Mouse (Mus musculus): ENCODE results near the gene Gnb5.
A peak's percentile ranks its signal among the peaks of the same experiment; 100 is the strongest.

The Gnb5 gene

DNA sequence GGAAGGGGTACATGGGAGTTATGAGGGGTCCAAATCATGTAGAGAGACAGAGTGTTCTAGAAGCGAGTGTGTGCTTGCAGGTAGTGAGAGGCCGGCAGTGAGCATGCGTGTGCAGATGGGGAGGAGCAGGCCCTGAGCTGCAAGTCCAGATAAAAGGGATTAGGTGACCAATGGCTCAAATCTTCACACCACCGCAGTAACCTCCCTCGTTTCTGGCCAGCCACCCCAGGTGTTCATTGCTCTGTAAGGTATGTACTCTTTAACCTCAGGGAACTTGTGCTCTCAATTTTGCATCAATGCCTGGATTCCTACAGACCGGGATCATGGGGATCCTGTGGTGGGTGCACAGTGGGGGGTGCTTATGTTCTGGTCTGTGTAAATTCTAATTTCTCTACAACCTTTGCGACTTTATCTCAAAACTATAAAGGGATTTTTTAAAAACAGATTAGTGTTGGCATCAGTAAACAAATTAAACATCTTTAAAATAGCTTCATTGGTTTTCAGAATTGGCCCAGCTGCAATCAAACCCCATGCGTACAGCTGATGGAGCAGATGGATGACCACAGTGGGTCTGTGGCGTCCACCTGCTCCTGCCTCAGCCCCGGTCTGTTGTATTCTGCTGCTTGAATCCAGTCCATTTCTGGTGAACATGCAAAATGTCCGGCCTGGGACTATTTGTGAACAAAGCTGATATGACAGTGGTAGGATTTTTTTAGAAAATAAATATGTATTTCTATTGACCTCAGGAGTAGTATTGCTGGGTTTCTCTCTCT lies at the start of gene Gnb5:
Gnb5 (plus strand) TSS at position 163 of the 773 bp plus-strand sequence.
- DNase-seq (ENCODE audit: extremely low read depth, low read depth): no peak

DNA sequence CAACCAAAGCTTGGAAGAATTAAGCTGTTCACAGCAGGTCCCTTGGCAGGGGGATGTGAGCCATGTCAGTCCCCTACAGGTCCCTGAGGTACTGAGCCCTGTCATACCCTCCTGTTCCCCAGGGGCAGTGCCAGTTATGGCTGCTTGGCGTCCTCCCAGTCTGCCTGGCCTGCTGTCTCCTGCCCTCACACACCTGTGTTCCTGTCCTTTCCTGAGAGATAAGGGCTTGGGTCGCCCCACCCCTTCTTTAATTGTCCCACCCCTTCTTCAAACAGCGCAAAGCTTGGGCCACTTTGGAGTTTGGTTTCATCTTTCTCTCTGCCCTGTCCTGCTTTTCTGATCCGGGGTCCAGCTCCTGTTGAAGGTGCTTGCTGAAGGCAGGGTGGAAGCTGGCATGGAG lies 47.3 kb upstream of the Gnb5 start:
- DNase-seq (ENCODE audit: extremely low read depth, low read depth): no peak

DNA sequence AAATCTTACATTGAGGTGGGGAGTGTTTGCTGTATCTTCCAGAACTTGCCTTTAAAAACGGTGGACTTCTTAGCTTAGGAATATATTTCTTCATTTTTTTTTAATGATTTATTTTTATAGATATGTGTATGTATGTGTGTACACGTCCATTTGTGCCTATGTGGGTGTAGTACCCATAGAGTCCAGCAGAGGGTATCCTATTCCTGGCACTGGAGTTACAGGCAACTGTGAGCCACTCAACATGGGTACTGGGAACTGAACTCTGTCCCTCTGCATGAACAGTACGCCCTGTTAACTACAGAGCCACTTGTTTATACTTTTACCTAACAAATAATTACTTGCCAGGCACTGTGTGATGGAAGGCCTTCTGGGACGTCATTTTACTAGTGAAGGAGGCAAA lies 46.4 kb upstream of the Gnb5 start:
- DNase-seq (ENCODE audit: extremely low read depth, low read depth): no peak

DNA sequence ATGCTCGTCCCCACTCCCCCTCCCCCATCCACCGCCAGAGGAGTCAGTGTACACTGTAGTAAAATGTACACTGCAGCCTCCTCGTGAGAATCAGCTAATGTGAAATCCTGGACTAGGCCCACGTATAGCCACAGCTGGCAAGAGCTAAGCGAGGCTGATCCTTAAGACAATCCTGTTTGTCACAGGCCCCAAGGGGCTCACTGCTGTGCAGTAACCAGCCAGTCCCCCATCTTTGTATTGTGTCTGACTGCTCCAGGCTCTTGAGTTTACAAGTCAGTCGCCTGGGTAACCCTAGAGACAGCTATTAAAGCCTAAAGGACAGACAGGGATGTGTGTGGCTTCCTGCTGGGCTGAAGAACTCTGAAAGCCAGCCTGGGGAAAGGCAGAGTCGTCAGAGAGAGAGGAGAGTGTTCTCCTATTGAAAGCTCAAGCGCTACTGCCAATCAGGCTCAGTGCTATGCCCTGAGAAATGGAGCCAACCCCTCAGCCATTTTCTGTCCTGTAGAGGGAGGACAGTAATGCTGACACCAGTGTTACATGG lies 44.7 kb upstream of the Gnb5 start:
- no peak for DNase-seq (ENCODE audit: extremely low read depth, low read depth)

DNA sequence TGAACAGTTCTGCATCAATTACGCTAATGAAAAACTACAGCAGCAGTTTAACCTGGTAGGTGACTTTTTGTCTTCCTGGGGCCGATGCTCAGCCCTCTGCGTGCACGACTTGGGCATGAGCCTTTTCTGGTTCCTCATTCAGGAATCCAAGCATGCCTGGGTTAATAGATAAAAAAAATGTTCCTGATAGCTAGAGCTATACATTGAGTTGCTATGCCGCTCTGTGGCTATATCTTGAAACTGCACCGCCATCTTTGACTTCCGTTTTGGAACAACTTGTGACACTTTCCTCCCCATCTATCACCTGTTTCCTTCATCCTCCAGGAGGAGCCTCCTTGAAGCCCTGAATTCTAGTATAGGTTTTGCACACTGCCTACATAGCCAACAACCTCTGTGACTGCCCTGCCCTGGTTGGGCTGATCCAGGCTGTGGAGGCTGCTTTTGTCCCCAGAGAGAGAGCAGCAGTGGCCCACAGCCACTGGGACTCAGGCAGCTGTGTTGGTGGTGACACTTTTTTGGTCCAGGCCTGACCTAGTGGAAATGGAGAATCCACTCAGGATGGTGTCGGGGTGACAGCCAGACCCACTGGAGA lies 43.8 kb upstream of the Gnb5 start:
- DNase-seq (ENCODE audit: extremely low read depth, low read depth): peak; percentile 96

DNA sequence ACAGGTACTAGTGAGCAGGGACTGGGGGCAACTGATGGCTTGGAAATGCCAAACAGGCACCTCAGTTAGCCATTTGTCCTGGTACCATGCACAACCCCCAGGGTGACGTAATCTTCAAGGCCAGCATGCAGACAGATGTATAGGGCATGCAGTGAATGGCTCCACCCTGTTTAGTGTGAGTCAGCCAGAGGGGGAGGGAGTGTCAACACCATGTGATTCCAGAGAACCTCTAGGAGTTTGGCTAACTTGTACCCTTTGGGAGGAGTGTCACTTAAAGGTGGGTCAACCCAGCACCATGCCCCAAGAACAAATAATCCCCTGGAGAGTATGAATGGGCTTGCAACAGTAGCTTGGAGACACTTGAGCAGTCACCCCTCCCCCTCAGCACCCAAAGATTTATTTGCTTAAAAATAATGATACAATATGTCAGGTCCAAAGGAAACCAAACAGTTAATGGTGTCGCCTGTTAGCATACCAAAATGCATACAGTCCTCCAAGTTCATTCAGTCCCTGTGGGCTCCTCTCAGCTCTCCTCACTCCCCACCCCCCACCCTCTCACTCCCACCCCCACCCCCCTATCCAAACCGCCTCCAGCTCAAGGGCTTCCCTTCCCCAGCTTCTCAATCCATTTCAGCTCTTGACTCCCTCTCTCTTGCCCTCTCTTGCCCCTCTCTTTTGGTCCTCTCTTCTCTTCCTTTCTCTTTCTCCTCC lies 41.9 kb upstream of the Gnb5 start:
- peak; percentile 56 for DNase-seq (ENCODE audit: extremely low read depth, low read depth)

DNA sequence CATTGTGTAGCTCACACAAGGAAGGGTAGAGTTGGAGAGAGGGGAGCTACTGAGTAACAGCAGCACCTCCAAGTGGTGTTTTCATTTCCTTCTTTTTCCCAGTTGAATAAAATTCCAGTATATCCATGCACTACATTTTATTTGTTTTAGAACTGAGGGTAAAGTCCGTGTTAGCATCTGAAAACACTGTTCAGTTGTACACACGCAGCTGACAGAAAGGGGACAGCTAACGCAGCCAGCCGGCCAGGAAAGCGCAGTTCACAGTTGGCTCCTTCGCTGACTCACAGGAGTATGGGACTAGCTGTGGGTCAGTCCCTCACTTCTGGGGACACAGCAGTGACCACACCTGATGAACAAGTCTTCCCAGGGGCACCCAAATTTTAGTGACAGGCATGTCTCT lies 38.9 kb upstream of the Gnb5 start:
- DNase-seq (ENCODE audit: extremely low read depth, low read depth): no peak

DNA sequence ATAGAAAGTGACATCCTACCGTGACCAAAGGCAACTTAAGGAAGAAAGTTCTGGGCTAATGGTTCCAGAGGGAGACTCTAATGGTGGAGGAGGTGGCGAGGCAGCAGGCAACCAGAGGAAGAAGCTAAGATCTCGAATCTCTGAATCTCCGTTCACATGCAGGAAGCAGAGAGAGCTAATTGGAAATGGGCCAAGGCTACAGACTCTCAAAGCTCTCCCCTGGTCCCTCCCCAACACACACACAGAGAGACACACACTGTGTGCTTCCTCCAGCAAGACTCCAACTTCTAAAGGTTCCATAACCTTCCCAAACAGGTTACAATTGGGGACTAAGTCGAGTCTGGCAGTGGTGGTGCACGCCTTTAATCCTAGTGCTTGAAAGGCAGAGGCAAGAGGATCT lies 35.7 kb upstream of the Gnb5 start:
- peak; percentile 59 for DNase-seq (ENCODE audit: extremely low read depth, low read depth)

DNA sequence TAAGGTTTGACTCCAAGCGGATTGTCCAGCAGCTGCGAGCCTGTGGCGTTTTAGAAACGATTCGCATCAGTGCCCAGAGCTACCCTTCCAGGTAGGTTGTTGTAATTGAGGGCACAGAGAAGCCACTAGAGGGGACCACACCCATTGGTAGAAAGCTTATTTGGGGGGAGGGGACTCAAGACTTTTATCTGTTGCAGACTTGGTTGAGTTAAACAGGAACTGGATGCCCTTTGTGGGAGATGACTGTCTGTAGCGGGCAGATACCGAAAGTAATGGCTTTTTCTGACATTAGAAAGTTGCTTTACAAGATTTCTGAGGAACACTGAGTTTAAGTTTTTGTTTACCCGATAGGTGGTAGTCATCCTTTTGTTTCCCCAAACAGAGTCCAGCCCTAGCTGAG lies 34.5 kb upstream of the Gnb5 start:
- DNase-seq (ENCODE audit: extremely low read depth, low read depth): peak; percentile 81

DNA sequence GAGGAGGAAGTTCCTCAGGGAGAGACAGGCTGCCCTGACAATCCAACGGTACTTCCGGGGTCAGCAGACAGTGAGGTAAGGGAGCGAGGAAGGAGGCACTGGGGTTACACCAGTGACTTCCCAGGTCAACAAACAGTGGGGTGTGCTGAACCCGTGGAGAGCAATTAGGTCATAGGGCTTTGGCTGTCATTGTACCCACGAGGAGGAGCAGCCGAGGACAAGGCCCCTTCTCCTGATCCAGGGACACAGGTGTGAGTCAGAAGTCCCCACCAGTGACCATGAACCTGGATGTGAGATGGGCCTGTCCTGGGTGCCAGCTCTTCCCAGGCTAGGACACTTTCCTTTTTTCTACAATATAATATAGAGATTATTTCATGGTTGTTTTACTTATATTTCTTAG lies 32.4 kb upstream of the Gnb5 start:
- DNase-seq (ENCODE audit: extremely low read depth, low read depth): no peak

DNA sequence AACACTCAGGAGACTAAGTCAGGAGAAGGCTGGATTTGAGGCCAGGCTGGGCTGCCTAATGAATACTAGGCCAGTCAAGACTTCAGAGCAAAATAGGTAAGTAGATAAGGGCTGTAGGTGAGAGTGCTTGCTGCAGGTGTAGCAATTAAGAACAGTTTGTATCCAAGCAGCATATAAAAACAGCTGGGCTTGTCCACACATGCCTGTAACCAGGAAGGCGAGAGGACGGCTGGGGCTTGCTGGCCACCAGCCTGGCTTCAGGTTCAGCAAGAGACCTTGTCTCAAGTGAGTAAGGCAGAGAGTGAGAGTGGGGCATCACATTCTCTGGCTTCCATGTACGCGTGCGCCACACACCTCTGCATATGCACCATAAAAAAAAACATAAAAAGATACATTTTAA lies 31.6 kb upstream of the Gnb5 start:
- DNase-seq (ENCODE audit: extremely low read depth, low read depth): no peak

DNA sequence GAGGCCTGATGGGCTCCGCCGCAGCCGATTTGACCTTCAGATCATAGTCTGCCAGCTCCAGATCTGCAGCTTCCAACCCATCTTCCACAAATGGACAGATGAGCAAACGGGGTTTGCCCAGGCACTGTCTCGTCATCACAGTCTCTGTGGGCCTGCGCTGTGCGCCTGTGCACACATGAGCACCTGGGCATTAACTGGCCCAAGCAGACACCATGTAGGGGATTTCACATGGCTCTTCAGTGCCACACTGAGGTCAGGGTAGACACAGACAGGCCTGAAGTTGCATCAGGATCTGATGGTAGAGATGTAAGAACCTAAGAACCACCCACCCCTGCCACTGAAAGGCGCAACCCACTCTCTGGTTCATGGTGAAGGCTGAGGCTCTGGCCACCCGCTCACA lies 31.0 kb upstream of the Gnb5 start:
- no peak for DNase-seq (ENCODE audit: extremely low read depth, low read depth)

DNA sequence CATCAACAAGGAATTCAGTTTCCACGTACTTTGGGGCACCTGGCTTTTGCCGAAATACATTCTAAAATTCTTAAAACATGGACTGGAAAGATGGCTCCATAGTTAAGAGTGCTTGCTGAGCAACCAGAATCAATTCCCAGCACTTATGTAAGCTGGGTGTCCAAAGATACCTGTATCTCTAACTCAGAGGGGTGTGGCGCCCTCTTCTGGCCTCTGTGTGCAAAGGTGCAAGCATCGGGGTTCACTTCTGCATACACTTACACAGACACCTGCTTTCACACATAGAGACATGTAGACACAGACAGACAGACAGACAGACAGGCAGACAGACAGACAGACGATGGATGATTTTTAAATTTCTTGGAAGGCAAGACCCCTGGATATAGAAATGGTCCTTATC lies 25.3 kb upstream of the Gnb5 start:
- no peak for DNase-seq (ENCODE audit: extremely low read depth, low read depth)

DNA sequence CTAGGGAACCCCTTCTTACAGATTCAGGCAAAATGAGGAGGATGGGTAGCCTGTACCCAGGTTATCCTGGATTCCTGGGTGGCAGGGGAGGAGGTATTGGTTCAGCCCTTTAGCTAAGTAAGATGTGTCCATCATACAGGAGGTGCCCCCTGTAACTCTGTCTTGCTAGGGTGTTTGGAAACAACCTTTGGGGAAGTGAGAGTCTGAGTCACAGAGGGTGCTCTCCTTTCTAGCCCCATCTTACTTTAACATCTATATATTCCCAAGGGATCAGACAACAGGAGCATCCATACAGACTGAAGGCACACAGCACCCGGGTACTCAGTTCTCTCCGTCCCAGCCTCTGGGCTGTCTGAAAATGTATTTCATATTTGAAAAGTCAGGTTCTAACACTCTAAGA lies 23.9 kb upstream of the Gnb5 start:
- DNase-seq (ENCODE audit: extremely low read depth, low read depth): no peak

DNA sequence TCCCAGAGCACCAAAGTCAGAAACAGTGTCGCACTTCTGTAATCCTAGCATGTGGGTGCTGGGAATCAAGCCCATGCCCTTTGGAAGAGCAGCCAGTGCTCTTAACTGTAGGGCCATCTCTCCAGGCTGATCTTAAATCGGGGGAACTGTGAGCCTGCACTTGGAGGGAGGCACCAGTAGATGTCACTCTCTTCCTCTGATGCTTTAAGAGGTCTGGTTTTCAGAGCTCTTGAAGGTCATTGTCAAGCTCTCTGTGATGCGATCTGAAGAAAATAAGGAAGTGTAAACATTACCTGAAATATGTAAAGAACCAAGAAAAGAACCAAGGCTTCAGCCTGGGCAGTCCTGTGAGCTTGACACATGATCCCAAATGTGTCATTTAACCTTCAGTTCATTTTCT lies 23.3 kb upstream of the Gnb5 start:
- DNase-seq (ENCODE audit: extremely low read depth, low read depth): peak; percentile 66

DNA sequence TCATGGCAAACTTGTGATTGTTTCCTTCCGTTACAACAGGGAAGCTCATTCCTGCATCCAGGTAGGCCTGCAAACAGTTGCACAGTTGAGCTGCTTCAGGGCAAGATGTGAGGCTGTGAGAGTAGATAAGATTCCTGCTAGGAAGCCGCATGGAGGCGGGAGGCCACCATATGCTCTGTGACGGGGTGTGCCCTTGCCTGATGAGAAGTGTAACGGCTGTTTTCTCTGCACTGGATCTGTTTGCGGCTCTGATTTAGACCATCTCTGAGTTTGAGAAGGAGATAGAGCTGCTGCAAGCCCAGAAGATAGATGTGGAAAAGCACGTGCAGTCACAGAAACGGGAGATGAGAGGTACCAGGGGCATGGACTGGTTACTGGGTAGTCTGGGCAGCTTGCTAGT lies 22.5 kb upstream of the Gnb5 start:
- DNase-seq (ENCODE audit: extremely low read depth, low read depth): no peak

DNA sequence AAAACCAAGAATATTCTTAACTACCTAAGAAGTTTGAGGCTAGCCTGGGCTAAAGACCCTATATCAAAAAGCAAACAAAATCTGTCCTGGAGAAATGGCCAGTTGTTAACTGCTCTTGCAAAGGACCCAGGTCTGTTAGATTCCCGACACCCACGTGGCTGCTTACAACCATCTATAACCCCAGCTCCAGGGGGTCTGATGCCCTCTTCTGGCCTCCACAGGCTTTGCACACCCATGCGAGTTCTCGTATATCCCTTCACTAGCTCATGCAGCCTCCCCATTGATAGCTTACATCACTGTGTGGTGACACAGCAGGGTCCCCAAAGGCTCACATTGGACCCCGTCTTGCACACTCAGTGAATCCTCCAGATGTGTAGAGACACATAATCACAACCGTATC lies 20.7 kb upstream of the Gnb5 start:
- DNase-seq (ENCODE audit: extremely low read depth, low read depth): no peak

DNA sequence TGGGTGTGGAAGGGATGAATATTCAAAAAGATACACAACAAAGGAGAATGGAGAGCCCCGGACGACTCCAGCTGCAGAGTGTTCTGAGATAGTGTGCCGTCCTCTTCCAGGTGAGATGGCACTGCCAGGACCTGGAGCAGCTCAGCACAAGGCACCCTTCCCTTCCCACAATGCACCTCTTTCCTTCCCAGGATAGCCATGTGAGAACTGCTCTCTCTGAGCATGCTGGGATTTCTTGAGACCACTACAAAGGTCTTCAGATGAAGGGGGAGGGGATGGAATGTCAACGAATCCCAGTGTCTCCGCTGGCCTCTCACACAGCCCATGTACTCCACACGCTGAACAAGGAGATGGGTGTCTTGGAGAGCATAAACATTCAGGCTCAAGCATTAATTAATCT lies 18.5 kb upstream of the Gnb5 start:
- DNase-seq (ENCODE audit: extremely low read depth, low read depth): no peak

DNA sequence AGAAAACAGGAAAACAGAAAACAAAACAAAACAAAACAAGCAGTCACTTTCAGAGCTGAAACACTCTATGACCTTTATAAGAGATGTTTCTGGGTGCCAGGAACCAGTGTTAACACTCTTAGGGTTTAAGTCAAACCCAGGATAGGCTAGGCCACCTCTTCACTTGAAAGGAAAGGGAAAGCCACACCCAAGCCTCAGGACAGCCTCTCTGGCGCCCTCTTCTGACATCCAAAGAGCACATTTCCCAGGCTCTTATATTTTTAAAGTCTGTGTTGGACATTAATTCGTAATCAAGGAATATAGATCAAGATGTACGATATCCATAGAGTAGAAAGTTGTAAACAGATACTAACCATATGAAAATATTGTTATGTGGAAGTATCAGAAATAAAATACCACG lies 16.5 kb upstream of the Gnb5 start:
- no peak for DNase-seq (ENCODE audit: extremely low read depth, low read depth)

DNA sequence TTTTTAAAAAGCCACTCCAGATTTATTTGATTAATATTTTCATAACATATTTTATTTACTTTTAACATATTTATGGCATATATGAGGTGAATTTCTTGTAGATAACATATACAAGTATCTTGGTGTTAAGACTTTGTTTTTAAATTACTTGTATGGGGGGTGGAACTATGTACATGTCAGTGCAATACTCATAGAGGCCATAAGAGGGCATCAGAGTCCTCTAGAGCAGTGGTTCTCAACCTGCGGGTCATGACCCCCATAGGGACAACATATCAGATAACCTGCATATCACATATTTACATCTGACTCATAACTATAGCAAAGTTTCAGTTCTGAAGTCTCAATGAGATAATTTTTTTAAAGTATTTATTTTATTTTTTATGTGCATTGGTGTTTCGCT lies 6.7 kb upstream of the Gnb5 start:
- no peak for DNase-seq (ENCODE audit: extremely low read depth, low read depth)

DNA sequence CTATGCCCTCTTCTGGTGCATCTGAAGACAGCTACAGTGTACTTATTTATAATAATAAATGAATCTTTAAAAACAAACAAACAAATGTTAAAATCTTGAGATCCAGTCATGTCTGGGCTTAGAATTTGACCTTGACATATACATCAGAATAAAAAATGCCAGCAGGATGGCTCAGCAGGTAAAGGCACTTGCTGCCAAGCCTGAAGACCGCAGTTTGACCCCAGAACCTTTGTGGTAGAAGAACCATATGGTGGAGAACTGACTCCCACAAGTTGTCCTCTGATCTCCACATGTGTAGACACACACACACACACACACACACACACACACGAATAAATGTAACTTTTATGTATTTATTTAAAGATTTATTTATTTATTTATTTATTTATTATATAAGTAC lies 3.1 kb upstream of the Gnb5 start:
- no peak for DNase-seq (ENCODE audit: extremely low read depth, low read depth)

DNA sequence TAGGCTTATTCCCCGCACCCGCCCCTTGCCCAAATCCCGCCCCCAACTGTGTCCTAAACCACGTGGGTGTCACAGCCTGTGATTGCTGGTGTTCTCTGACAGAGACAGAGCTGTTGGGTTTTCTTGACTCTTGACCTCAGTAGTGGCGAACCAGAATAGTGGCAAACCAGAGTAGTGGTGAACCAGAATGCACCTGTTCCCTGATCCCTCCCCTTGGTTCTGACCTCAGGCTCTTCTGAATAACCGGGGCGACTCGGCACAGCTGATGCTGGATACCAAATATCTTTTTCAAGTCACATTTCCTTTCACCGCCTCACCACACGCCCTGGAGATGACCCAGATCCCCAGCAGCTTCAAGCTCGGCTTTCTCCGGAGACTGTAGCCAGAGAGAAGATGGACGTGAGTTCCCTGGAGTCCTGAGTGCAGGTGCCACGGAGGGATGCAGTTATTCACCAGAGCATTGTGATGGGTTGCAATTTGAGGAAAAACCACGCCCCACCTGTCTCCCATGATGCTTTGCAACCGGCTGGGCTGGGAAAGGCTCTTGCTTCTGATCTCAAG lies 2.3 kb upstream of the Gnb5 start:
- no peak for DNase-seq (ENCODE audit: extremely low read depth, low read depth)
